Mouse (Mus musculus) E14TG2a.4 (cell line): ENCODE results near the gene Wdr1.

Source experiments
- CTCF ChIP-seq: conservative IDR thresholded peaks from 2 replicates; pipeline ENCODE4 v1.5.1; 2014; ENCODE audit warnings: low read length
- NANOG ChIP-seq: IDR thresholded peaks from 2 replicates; pipeline ENCODE4 v1.6.1; 2014; ENCODE audit warnings: borderline replicate concordance, low read length, mixed read lengths
- POU5F1 ChIP-seq: IDR thresholded peaks from 2 replicates; pipeline ENCODE4 v1.6.1; 2014; ENCODE audit warnings: low read length, borderline replicate concordance

- TF ChIP-seq CTCF (no peak), POU5F1 (no peak), NANOG (no peak)
Observed at GRCm38 (mm10) chr5:38499316-38499811, 63.7 kb downstream of the Wdr1 start.
